Mouse (Mus musculus) heart, postnatal 14 days (tissue): ENCODE results near the gene Med20. TPM values are rescaled to one million over a fixed set of nuclear protein-coding genes. Genes with fewer than 3 reads are reported as not detected.
A peak's percentile ranks its signal among the peaks of the same experiment; 100 is the strongest.
"Not testable (repeated sequence)": the region's sequence is repeated elsewhere in the genome, so short reads cannot be mapped to it uniquely, and the experiment has no call there.

Experiments
- DNase-seq, 2 experiments: peaks; one replicate each; pipeline ENCODE4 v3.0.0; 2021 to 2022
- intact Hi-C: fragments of 180-260 bp; cut with DNase I; formaldehyde crosslinking; loops from one replicate; pipeline ENCODE4 v1.15.1; 2025
- total RNA-seq, 2 experiments: library from RNA; stranded (reverse); gene quantifications; 2 replicates each; pipeline ENCODE4 v1.2.3; 2021

The Med20 gene
- total RNA-seq, 2 experiments from 2014 or later = 18.7 to 20.8 TPM

DNA sequence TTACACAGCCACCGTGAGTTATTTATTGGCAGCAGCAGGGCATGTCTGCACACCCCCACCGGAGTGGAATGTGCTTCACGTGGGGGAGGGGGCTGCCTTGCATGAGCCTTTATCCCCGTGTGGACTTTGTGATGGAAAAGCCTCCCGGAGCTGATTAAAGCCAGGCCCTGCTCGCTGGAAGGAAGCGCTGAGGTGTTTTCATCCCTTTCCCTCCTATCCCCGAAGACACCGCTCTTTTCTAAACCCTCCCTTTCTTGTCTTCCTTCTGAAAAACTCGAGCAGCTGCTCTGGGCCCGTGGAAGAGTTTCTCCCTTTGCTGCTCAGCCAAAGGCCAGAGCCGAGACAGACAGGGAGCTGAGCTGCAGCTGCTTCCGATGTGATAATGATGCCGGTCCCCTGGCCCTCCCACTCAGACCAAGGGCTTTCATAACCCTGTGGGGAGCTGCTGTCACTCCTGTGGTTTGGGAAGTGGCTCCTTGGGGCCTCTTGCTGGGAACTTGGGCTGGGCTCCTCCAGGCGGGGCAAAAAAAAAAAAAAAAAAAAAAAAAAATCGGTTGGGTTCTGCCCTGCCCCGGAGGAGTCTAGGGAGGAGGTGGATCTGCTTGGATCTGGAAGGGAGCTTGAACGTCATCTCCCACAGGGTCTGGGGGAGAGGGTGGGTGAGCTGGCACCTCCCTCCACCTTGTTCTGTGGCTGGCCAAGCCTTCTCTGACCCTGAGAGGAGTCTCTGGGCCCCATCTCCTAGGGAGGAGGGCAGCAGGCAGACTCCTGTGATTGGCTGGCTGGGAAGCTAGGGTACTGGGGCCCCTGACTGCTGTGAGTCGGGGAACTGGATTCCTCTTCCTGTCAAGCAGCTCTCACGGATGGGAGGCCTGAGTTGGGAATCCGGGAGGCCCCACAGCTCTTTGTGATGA, 15.9 kb upstream of the Med20 start:
- intact Hi-C loops = loop anchor here (2.0 kb wide), 2 partner anchors 13 to 73 kb away; no protein-coding TSS in a partner anchor
- DNase-seq = peak; percentile 71

- intact Hi-C loops = no loop called here
- DNase-seq = peak; percentile 19 to 22
Observed at GRCm38 (mm10) chr17:47596162-47596838, 15.1 kb upstream of the Med20 start.

DNA sequence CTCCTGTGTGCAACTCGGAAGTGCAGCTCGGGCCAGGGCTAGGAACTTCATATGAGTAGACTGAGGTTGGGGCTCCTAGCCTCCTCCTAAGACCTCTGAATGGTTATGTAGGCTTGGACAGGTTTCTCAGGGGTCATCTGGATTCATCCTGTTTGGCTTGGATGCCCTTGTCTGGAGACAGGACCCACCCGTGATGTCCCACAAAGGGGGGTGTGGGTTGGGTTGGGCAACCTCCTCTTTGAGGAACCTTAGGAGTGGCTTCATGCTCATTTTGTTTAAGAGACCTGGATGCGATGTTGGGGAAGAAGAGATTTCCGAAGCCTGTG, 14.6 kb upstream of the Med20 start:
- DNase-seq = peak; percentile 10 to 15
- intact Hi-C loops = no loop called here

DNA sequence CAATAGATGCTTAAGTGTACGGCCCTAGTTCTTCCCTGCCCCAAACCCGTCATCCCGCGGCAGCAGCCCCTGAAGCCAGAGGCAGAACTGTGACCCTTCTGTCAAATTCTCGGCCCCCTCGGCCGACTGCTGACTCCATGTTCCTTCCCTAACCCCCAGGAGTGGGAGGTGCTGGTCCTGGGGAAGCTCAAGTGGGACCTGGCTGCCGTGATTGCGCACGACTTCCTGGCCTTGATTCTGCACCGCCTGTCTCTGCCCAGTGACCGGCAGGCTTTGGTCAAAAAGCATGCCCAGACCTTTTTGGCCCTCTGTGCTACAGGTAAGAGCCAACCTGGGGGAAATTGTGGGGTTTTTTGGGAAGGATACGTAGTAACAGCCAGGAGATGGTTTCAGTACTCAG, 14.1 kb upstream of the Med20 start:
- peak; percentile 11 to 19 for DNase-seq
- intact Hi-C loops = no loop called here

DNA sequence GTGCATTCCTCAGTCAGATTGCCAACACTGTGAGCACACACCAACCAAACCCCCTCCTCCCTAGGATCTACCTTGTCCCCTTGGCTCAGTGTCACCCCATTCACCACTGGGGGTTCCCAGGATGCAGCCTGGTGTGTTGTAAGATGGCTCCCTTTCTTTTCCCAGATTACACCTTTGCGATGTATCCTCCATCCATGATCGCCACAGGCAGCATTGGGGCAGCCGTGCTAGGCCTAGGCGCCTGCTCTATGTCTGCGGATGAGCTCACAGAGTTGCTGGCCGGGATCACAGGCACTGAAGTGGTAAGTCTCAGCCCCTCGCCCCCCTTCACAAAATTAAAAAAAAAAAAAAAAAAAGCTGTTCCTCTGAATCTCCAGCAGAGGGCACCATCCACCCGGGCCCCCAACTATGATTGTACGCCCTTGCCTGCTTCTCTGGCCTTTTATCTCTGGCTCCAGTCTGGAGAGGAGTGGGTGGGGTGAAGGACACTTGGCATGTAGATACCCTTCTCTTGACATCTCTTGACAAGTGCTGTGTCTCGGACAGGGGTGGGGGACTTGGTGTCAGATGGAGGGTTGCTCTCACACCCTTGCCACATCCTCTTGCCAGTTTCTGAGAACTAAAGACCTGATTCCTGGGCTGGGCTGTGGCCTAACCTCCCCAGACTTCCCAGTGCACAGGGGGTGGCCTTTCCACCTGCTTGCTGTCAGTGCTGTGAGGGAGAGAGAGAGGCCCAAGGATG, 13.4 kb upstream of the Med20 start:
- DNase-seq = peak; percentile 36 to 59
- intact Hi-C loops = no loop called here

DNA sequence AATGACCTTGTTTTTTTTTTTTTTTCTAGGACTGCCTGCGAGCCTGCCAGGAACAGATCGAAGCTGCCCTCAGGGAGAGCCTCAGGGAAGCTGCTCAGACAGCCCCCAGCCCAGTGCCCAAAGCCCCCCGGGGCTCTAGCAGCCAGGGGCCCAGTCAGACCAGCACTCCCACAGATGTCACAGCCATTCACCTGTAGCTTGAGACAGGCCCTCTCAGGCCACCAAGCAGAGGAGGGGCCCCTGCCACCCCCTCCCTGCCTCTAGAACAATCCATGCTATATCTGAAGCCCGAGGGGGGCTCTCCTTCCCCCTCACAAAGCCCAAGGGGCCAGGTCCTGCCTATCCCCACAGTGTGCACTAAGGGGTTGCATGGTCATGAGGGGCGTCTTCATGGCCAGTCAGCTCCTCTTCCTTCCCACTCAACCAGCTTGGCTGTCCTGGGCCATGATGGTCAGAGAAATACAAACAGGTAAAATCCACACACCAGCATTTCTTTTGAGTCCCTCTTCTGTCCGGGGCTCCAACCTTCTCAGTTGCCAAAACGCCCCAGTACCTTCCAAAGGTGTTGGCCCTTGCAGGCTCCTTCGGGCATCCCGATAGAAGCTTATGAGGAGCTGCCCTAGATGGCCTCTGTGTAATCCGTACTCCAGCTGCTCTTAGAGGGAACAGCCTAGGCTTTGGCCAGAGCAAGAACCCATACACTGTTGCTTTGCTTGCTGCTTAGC, 12.6 kb upstream of the Med20 start:
- DNase-seq, intact Hi-C loops: not testable (repeated sequence)

DNA sequence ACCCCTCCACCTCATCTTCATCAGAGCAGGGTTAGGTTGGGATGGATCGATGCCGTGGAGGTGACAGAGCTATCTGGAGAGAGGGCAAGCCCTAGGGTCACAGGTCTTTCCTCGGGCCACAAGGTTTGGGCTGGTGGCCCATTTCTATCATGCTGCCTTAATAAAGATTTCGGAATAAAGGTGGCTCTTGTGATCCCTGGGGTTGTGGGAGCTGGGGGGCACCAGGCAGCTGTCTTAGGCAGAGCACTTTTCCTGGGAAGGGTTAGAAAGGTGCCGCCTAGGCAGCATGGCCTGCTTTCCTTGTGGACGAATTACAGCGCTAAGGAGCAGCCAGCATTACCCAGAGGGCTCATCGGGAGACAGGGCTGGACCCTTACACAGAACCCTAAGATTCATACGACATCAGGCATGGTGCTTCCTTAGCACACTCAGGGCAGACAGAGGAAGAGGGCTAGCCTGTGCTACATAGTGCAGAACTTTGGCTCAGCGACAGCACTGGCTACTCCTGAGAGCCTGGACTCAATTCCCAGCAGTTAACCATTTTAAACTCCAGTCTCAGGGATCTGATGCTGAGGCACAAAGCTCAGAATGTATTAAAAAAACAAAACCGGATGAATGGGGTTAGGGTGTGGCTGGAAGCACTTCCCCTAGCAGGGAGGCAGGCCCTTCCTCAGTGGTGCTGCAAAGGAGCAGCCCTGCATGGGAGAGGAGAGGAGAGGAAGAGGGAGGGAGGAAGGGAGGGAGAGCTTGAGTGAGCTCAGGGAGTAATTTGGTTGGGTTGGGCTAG, 11.7 kb upstream of the Med20 start:
- intact Hi-C loops = loop anchor here (10.0 kb wide), 1 partner anchor 195 kb away; the partner anchor contains the start of gene Guca1a
- peak; percentile 23 to 29 for DNase-seq

DNA sequence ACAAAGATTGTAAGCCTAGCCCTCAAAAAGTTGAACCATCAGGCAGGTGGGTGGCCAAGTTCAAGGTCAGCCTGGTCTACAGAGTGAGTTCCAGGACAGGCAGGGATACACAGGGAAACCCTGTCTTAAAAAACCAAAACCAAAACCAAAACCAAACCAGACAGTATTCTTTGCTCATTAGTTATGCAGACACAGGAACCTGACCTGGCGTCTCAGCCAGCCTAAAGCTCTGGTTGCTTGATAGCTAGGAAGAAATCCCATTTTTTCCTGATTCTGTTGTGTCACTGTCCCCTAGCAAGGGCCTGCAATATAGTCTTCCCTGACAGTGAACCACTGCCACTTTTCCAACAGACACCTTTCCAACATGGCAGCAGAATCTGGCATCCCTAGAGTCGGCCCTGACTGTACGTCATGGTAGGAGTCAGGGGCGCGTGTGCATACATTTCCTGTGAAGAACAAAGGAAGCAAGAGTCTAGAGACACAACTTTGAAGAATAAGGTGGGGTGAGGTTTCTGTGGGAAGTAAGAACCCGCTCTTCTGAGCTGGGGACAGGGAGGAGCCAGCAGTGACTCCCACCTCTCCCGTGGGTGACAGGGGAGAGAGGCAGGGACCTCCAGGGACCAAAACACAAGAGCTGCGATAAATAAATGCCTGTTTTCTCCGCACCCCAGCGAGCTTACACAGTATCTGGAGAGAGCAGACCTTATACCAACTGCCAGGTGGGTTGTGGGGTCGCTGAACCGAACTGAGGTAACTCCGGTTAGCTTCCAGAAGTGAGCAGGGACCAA, 10.6 kb upstream of the Med20 start:
- intact Hi-C loops = loop anchor here (10.0 kb wide), 1 partner anchor 196 kb away; the partner anchor contains the start of gene Guca1a
- DNase-seq = no peak

DNA sequence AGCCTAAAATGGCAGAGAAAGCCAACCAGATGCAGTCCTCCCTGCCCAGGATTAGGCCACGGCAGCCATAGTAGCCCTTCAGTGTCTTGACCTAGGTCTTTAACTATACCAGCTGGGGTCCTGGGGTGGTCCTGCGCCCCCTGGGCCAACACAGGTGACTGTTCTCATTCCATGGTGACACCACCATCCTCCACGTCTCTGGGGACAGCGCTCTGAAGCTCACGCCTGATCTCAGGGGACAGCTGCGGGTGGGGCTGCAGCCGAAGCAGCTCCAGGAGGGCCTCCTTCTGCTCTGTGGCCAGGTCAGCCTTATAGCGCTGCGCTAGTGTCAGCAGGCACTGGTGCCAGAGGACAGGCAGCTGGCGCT, 10.0 kb upstream of the Med20 start:
- intact Hi-C loops = loop anchor here (10.0 kb wide), 1 partner anchor 197 kb away; the partner anchor contains the start of gene Guca1a
- no peak for DNase-seq

GRCm38 (mm10) chr17:47602289-47602688, 9.1 kb upstream of the Med20 start:
- intact Hi-C loops = loop anchor here (10.0 kb wide), 1 partner anchor 197 kb away; the partner anchor contains the start of gene Guca1a
- no peak for DNase-seq

DNA sequence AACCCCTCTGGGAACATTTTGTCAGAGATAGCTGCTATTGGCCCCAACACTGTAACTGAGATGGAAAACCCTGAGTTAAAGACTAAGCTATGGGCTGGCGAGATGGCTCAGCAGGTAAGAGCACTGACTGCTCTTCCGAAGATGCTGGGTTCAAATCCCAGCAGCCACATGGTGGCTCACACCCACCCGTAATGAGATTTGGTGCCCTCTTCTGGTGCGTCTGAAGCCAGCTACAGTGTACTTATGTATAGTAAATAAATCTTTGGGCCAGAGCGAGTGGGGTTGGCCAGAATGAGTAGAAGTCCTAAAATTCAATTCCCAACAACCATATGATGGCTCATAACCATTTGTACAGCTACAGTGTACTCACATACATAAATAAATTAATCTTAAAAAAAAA, 5.2 kb upstream of the Med20 start:
- intact Hi-C loops = loop anchor here (10.0 kb wide), 1 partner anchor 201 kb away; the partner anchor contains the start of gene Guca1a
- DNase-seq = peak in 1 of 2 experiments; percentile 36

DNA sequence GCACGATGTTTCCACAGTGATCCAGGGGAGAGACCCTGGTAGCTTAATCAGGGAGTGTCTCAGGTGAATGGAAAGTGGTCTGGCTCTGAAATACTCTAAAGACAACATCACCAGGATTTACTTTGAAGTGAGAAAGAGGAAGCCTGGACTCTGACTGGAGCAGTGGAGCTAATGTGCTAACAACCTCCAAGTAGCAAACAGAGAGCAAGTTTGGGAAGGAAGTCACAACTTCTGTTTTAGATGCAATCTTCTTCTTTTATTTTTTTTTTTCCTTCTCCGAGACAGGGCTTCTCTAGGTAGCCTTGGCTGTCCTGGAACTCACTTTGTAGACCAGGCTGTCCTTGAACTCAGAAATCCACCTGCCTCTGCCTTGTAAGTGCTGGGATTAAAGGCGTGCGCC, 2.2 kb upstream of the Med20 start:
- no peak for DNase-seq
- intact Hi-C loops = loop anchor here (2.0 to 10.0 kb wide), 2 partner anchors 14 to 204 kb away; partner anchors contain the start of gene Guca1a

GRCm38 (mm10) chr17:47611661-47611982, 240 bp downstream of the Med20 start:
- intact Hi-C loops = no loop called here

DNA sequence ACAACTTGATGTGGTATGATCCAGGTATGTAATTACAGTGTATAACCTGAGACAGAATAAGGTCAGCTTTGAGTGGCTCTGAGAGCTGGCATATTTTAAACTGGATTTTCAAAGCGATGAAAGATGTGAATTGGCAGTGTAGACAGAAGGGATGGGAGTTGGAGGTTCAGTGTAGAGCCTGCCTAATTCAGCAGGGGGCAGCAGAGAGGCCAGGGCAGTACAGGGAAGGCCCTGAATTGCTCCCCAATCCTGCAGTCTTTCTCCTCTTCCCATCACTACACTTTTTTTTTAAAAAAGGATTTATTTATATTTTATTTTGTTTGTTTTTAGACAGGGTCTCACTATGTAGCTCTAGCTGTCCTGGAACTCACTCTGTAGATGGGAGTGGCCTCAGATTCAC, 2.6 kb downstream of the Med20 start:
- intact Hi-C loops = loop anchor here (1.0 kb wide), 1 partner anchor 60 kb away; no protein-coding TSS in a partner anchor
- DNase-seq = peak; percentile 35 to 53

More at GRCm38 (mm10) chr17:47611661-47611982, 240 bp downstream of the Med20 start:
- no peak for DNase-seq

DNA sequence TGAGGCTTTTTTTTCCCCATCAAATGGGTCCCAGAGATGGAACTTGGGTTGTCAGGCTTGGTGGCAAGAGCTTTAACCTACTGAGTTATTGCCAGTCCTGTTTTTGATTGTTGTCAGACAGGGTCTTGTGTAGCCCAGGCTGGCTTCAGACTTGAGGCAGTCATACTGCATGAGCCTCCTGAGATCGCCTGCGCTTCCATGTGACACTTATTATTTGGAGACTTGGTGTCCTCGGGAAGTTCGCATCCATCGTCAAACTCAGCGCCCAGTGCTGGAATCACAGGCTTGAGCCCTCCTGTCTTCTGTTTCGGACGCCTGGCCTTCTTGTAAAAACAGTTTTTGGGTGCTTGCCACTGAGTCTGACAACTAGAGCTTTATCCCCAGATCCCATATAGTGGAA, 4.7 kb downstream of the Med20 start:
- intact Hi-C loops = no loop called here
- no peak for DNase-seq

GRCm38 (mm10) chr17:47616652-47617051, 5.3 kb downstream of the Med20 start:
- intact Hi-C loops = no loop called here
- DNase-seq = no peak

GRCm38 (mm10) chr17:47617605-47618307, 6.4 kb downstream of the Med20 start:
- intact Hi-C loops = no loop called here

More at GRCm38 (mm10) chr17:47617605-47618307, 6.4 kb downstream of the Med20 start:
- DNase-seq = no peak
